Mouse (Mus musculus) limb, embryonic 12.5 days (tissue): ENCODE data around the gene Haghl. TPM values are rescaled to one million over a fixed set of nuclear protein-coding genes. Genes with fewer than 3 reads are reported as not detected.

Experiments used
- ATAC-seq: fragments of 200-750 bp; cut with Nextera tagmentation; 2 replicates; pipeline ENCODE4 v1.8.0; 2017; ENCODE audit warnings: low read depth, moderate TSS enrichment; ENCODE audit not compliant: insufficient number of reproducible peaks, insufficient read depth, low FRiP score, low TSS enrichment
- H3K27ac ChIP-seq: fragments of 300-500 bp; sonication (generic); 2 replicates; pipeline ENCODE4 v1.5.1; 2016; ENCODE audit warnings: mild to moderate bottlenecking, moderate library complexity
- H3K27me3 ChIP-seq: fragments of 300-500 bp; sonication (generic); 2 replicates; pipeline ENCODE4 v1.6.1; 2016; ENCODE audit warnings: mild to moderate bottlenecking, moderate library complexity
- H3K36me3 ChIP-seq: fragments of 300-500 bp; sonication (generic); 2 replicates; pipeline ENCODE4 v1.6.1; 2016; ENCODE audit warnings: mild to moderate bottlenecking, moderate library complexity
- H3K4me1 ChIP-seq: fragments of 300-500 bp; sonication (generic); replicated peaks from 2 replicates; pipeline ENCODE4 v1.6.1; 2016
- H3K4me2 ChIP-seq: fragments of 300-500 bp; sonication (generic); 2 replicates; pipeline ENCODE4 v1.6.1; 2016; ENCODE audit warnings: mild to moderate bottlenecking, moderate library complexity
- H3K4me3 ChIP-seq: fragments of 300-500 bp; sonication (generic); replicated peaks from 2 replicates; pipeline ENCODE4 v1.5.1; 2016; ENCODE audit warnings: mild to moderate bottlenecking
- H3K9ac ChIP-seq: fragments of 300-500 bp; sonication (generic); replicated peaks from 2 replicates; pipeline ENCODE4 v1.6.1; 2016; ENCODE audit warnings: mild to moderate bottlenecking, moderate library complexity
- H3K9me3 ChIP-seq: fragments of 300-500 bp; sonication (generic); 2 replicates; pipeline ENCODE4 v1.6.1; 2016; ENCODE audit warnings: mild to moderate bottlenecking, moderate library complexity
- WGBS: fragments of 180-500 bp; shearing (Covaris S2); methylation state at CpG from one replicate; pipeline ENCODE4 v1.1.7; 2016; 5-methylcytosine and 5-hydroxymethylcytosine counted together
- microRNA-seq: library from miRNA; unstranded; fragments of <30 nt; microRNA quantifications from one replicate; pipeline ENCODE4, GENCODE M21; 2017
- polyA plus RNA-seq: library from polyadenylated mRNA; unstranded; fragments of >200 nt; fragmentation: Nextera tagmentation; extraction: Ambion mirVana; gene quantifications from 2 replicates; pipeline ENCODE4 v1.2.1, GENCODE M21; 2016

Haghl gene
- polyA plus RNA-seq, 1 experiment from 2014 or later, result 89.8 TPM

DNA sequence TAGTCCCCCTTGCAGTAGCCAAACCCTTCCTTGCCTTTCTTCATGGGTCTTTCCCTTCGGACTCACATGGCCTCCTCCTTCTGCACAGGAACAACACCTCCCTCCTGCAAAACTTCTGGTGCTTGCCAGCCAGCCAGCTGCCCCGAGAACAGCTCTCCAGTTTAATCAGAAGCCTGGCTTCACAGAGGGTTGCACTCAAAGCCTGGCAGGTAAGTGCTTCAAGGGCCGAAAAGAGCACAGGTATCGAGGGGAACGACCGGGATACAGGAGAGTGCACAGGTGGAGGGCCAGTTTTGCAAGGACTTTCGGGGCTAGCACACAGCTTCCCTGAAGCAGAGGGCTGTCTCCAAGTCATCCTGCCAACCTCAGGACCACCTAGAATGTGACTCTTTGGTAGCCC, 46.6 kb downstream of the Haghl start:
- no peak overlapping the region for H3K4me2 ChIP-seq
- no peak overlapping the region for H3K4me3 ChIP-seq
- H3K9ac ChIP-seq, result no peak overlapping the region
- H3K4me1 ChIP-seq, result no peaks in the 10 kb centered on the region
- H3K27me3 ChIP-seq, result 0 out of 2 replicates have a peak, but pooled peaks cover 9% of the 10 kb centered on the region
- ATAC-seq, result no peak
- no peaks in the 10 kb centered on the region for H3K36me3 ChIP-seq
- WGBS, result 80% methylated on average over 7 of the region's 7 CpGs
- H3K27ac ChIP-seq, result no peak overlapping the region
- no peaks in the 10 kb centered on the region for H3K9me3 ChIP-seq

DNA sequence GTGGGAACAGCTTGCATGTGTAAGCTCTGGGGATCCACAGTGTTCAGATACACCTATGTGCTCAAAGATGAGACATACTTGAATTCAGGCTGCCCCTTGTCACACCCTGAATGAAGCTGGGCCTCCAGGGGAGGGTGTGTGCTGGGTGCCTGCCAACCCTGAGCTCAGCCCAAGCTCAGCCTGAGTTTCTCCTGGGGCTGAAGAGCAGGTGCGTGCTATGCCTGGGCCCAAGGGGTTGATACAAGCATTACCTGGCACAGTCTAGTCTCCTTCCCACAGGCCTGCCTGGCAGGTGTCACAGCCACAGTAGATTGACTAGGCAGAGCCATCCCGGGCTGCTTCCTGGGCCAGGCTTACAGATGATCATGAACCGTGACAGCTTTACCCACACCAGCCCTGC, 49.7 kb downstream of the Haghl start, which contains the start of gene Mslnl:
Mslnl (plus strand) TSS at position 298 of the 400 bp plus-strand sequence.
- H3K4me3 ChIP-seq, result no peak within 1 kb of the TSS
- no peak within 1 kb of the TSS for H3K4me2 ChIP-seq
- ATAC-seq, result no peak
- no peak within 1 kb of the TSS for H3K27ac ChIP-seq
- no peak within 1 kb of the TSS; the same call in 1 of the 2 replicates for H3K9ac ChIP-seq
- peaks cover 8% of the 10 kb centered on the region for H3K36me3 ChIP-seq
- no peaks in the 10 kb centered on the region for H3K9me3 ChIP-seq
- H3K4me1 ChIP-seq, result no peaks in the 10 kb centered on the region
- WGBS, result 78% methylated on average over 3 of the region's 3 CpGs
- H3K27me3 ChIP-seq, result 0 out of 2 replicates have a peak, but pooled peaks cover 5% of the 10 kb centered on the region

DNA sequence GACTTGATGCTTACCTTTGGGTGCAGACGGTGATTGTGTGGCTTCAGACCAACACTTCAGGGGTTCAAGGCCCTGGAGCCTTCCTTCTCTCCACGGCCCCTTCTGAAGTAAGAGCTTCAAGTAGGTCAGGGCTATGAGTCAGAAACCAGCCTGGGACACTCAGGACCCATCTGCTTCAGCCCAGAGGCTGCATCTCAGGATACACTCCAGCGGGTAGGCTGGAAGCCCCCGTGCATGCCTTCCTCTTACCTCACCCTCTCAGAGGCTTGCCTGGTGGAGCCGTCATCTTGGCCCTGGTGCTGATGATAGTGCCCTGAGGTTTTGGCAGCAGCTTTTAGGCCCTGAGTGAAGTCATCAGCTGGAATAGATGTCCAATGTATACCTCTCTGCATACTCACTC, 50.2 kb downstream of the Haghl start:
- Histone ChIP-seq H3K9me3 (no peaks in the 10 kb centered on the region), H3K4me2 (no peak overlapping the region), H3K27me3 (0 out of 2 replicates have a peak, but pooled peaks cover 5% of the 10 kb centered on the region), H3K9ac (no peak overlapping the region), H3K36me3 (peaks cover 13% of the 10 kb centered on the region), H3K27ac (no peak overlapping the region), H3K4me3 (no peak overlapping the region), H3K4me1 (no peaks in the 10 kb centered on the region)
- WGBS, result 84% methylated on average over 5 of the region's 5 CpGs
- no peak for ATAC-seq

DNA sequence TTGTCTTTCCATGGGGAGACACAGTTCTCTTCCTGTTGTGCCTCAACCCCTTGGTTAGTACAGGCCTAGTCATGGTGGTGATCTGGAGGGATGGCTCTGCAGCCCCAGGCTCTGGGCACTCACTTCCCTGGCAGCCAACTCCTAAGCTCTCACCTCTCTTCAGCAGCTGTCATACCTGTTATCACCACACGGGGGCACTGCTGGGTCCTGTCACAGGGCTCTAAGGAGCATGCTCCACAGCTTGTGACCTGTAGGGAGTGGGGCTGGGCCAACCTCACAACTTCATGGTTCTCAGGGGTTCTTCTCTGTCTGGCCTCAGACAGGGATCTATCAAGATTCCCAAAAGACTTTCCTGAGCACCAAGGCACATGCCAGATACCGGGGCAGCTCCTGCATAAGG, 53.4 kb downstream of the Haghl start:
- Histone ChIP-seq H3K4me3 (no peak overlapping the region), H3K9me3 (no peaks in the 10 kb centered on the region), H3K27me3 (no peaks in the 10 kb centered on the region), H3K4me2 (no peak overlapping the region), H3K27ac (no peak overlapping the region), H3K36me3 (peaks cover 28% of the 10 kb centered on the region), H3K9ac (no peak overlapping the region), H3K4me1 (peaks cover 12% of the 10 kb centered on the region)
- WGBS, result 18% methylated on average over 2 of the region's 2 CpGs
- no peak for ATAC-seq

Small RNAs within 50 kb of the gene (microRNA-seq; reads per million reads assigned to microRNA genes)
- not detected for gene Gm25083
- 1.4 reads per million for gene Mir3082
- not detected for gene Mir6966

Other genes with a start within 250 kb of the Haghl start
- gene Sox8, start 215.0 kb downstream of the Haghl start, polyA plus RNA-seq, result 10.1 and 11.1 TPM in 2 replicates
- 27.9 and 28.9 TPM in 2 replicates for gene Lmf1, start 206.6 kb downstream of the Haghl start, polyA plus RNA-seq
- gene Gng13, start 68.5 kb downstream of the Haghl start, polyA plus RNA-seq, result 0.74 and 1.3 TPM in 2 replicates
- gene Chtf18, start 58.3 kb downstream of the Haghl start, polyA plus RNA-seq, result 48.3 and 49.5 TPM in 2 replicates
- gene Rpusd1, start 58.0 kb downstream of the Haghl start, polyA plus RNA-seq, result 21.6 and 22.4 TPM in 2 replicates
- gene Mslnl, start 49.6 kb downstream of the Haghl start, polyA plus RNA-seq, result not detected in 2 replicates
- 0.44 TPM in 1 of 2 replicates, not detected in the other for gene Msln, start 31.3 kb downstream of the Haghl start, polyA plus RNA-seq
- 24.9 TPM in 2 replicates for gene Narfl, start 11.9 kb downstream of the Haghl start, polyA plus RNA-seq
- 0.13 and 0.39 TPM in 2 replicates for gene Ccdc78, start 907 bp upstream of the Haghl start, polyA plus RNA-seq
- 68.3 and 71.7 TPM in 2 replicates for gene Fam173a, start 7.2 kb upstream of the Haghl start, polyA plus RNA-seq
- 0.49 TPM in 1 of 2 replicates, not detected in the other for gene AC134908.4, start 10.0 kb upstream of the Haghl start, polyA plus RNA-seq
- 50.5 and 52.1 TPM in 2 replicates for gene Metrn, start 11.5 kb upstream of the Haghl start, polyA plus RNA-seq
- 2.2 and 2.4 TPM in 2 replicates for gene Fbxl16, start 23.4 kb upstream of the Haghl start, polyA plus RNA-seq
- 28.4 and 30.9 TPM in 2 replicates for gene Wdr24, start 38.0 kb upstream of the Haghl start, polyA plus RNA-seq
- 56.4 and 63.4 TPM in 2 replicates for gene Jmjd8, start 43.2 kb upstream of the Haghl start, polyA plus RNA-seq
- gene Stub1, start 47.7 kb upstream of the Haghl start, polyA plus RNA-seq, result 313 TPM in 2 replicates
- gene Rhbdl1, start 51.6 kb upstream of the Haghl start, polyA plus RNA-seq, result 1.4 and 1.7 TPM in 2 replicates
- 1.6 and 2.0 TPM in 2 replicates for gene Gm20683, start 56.1 kb upstream of the Haghl start, polyA plus RNA-seq
- 23.6 and 26.9 TPM in 2 replicates for gene Rhot2, start 59.2 kb upstream of the Haghl start, polyA plus RNA-seq
- 37.3 and 45.5 TPM in 2 replicates for gene Wdr90, start 75.8 kb upstream of the Haghl start, polyA plus RNA-seq
- gene Mcrip2, start 83.1 kb upstream of the Haghl start, polyA plus RNA-seq, result 8.5 and 9.9 TPM in 2 replicates
- 56.1 and 60.1 TPM in 2 replicates for gene Mettl26, start 89.4 kb upstream of the Haghl start, polyA plus RNA-seq
- gene Wfikkn1, start 95.2 kb upstream of the Haghl start, polyA plus RNA-seq, result 0.45 and 0.54 TPM in 2 replicates
- gene Rab40c, start 134.1 kb upstream of the Haghl start, polyA plus RNA-seq, result 35.7 and 39.1 TPM in 2 replicates
- 47.3 and 52.4 TPM in 2 replicates for gene Pigq, start 159.3 kb upstream of the Haghl start, polyA plus RNA-seq
- 0.13 and 0.74 TPM in 2 replicates for gene Nhlrc4, start 159.3 kb upstream of the Haghl start, polyA plus RNA-seq
- 0.10 and 0.27 TPM in 2 replicates for gene A930017K11Rik, start 166.9 kb upstream of the Haghl start, polyA plus RNA-seq
- 32.8 and 33.9 TPM in 2 replicates for gene Capn15, start 200.1 kb upstream of the Haghl start, polyA plus RNA-seq